Comparison of ENCODE assay signal across 7 mouse cellular contexts in the genomic region with DNA sequence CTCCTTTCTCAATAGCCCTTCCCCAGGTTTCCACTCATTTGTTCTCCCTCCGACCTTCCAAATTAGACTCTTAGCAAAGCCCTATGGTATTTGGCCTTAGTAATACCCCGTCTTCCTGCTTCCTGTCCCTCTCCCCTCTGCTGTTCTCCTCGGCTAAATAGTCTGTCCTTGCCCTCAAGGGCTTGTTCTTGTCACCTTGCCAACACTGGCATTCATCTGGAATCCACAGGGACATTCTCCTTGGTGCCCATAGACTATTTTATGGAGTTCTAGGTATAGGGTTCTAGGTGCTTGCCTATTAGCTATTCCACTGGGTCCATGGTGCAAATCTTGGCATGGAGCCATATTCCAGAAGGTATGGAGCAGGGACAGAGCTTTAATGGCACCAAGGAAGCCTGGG.
"Had no signal": no experiment of that assay in that cellular context is flagged by ENCODE, and none has a peak within 500 bp of the region (broad histone marks: within the 10 kb centered on the region; RNA-seq: fewer than 3 reads in every experiment).

No protein-coding gene starts in this region.

- H3K36me3 ChIP-seq: limb, embryonic 15.5 days; liver, embryonic 12.5 days; midbrain, embryonic 13.5 days had no signal

- H3K9ac ChIP-seq: limb, embryonic 15.5 days; liver, embryonic 12.5 days; lung, embryonic 14.5 days; midbrain, embryonic 13.5 days had no signal

- DNase-seq: kidney, postnatal 10 days; right cerebral cortex, postnatal 14 days; thymus, postnatal 36 days had no signal

- H3K27ac ChIP-seq: limb, embryonic 15.5 days; liver, embryonic 12.5 days; midbrain, embryonic 13.5 days had no signal

- H3K4me3 ChIP-seq: limb, embryonic 15.5 days; liver, embryonic 12.5 days; midbrain, embryonic 13.5 days had no signal

- H3K4me1 ChIP-seq: limb, embryonic 15.5 days; liver, embryonic 12.5 days had no signal

- ATAC-seq: liver, embryonic 12.5 days; midbrain, embryonic 13.5 days had no signal

- H3K4me2 ChIP-seq: limb, embryonic 15.5 days; liver, embryonic 12.5 days; lung, embryonic 14.5 days; midbrain, embryonic 13.5 days had no signal

- H3K9me3 ChIP-seq: limb, embryonic 15.5 days; liver, embryonic 12.5 days; midbrain, embryonic 13.5 days had no signal
